Mouse (Mus musculus) cerebellum, adult 2 months (tissue): Measurements from ENCODE around the gene Syngap1.

Experiments used
- CTCF ChIP-seq: fragments of 200-500 bp; IDR thresholded peaks from 2 replicates; pipeline ENCODE4 v1.5.1; 2011; ENCODE audit warnings: low read depth, mild to moderate bottlenecking, control low read depth, low read length, moderate library complexity, borderline replicate concordance; ENCODE audit not compliant: insufficient read depth
- POLR2A ChIP-seq: fragments of 200-500 bp; IDR thresholded peaks from 2 replicates; pipeline ENCODE4 v1.6.1; 2011; ENCODE audit warnings: low read length, control low read depth, borderline replicate concordance; ENCODE audit not compliant: insufficient read depth

DNA sequence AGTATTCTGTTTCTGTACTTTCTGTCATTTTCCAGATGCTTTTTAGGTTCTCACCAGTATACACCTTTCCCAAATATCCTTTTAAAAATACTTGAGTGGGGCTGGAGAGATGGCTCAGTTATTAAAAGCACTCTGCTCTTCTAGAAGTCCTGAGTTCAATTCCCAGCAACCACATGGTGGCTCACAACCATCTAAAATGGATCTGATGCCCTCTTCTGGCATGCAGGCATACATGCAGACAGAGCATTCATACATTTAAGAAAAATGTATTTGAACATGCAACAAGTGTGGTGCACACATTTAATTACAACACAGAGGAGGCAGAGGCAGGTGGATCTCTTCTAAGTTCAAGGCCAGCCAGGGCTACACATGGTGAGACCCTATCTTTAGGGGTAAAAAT is 34.4 kb downstream of the Syngap1 start:
- TF ChIP-seq CTCF, result no peak
- no peak for TF ChIP-seq POLR2A
